10 mouse cellular contexts compared by ENCODE assay signal in the genomic region with DNA sequence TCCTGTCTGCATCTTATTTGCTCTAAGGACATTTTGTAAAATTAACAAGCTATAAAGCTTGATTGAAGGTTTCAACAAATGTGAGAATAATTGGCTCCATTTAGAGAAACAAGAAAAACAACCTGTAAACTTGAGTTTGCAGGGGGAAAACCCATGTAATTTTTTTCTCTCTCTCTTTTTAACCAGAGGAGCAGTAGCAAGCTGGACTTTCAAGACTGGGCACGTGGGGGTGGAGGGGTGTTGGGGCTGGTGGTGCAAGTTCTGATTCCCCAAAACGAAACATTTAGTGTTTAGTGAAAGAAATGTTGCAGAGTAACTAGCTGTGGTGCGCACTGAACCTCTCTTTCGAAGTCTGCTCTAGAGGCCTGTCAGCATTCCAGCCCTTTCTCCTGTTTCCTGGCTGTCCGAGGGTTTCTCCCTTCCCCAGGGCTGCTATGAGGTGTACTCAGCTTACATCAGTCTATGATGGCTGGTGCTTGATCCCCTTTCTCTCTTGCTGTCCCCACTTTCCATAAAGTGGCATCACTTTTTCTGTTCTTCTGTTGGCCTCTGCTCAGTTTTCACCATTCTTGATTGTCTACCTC. TPM values are rescaled to one million over a fixed set of nuclear protein-coding genes. Genes with fewer than 3 reads are reported as not detected.
DNase-seq lines count a peak whose midpoint lies in the region; ATAC-seq and TF ChIP-seq lines count a peak whose summit lies in the region.
"Had no signal": no experiment of that assay in that cellular context is flagged by ENCODE, and none has a peak within 500 bp of the region (broad histone marks: within the 10 kb centered on the region; RNA-seq: fewer than 3 reads in every experiment).

No protein-coding gene starts in this region.

- TF ChIP-seq CTCF in heart, postnatal 0 days (IDR thresholded peaks at IDR 0.05; ENCODE audit: low read depth), result no peak

- H3K4me1 ChIP-seq in liver, embryonic 12.5 days, result peaks cover 34% of the 10 kb centered on the region
- H3K4me1 ChIP-seq in liver, embryonic 11.5 days (replicated peaks; ENCODE audit: control insufficient read depth, insufficient read depth, low read length), result peaks cover 35% of the 10 kb centered on the region
- H3K4me1 ChIP-seq in heart, postnatal 0 days (ENCODE audit: control insufficient read depth, insufficient read depth), result peaks cover 44% of the 10 kb centered on the region
- H3K4me1 ChIP-seq in neural tube, embryonic 15.5 days, result peaks cover 47% of the 10 kb centered on the region

- TF ChIP-seq EP300 in heart, postnatal 0 days (IDR thresholded peaks at IDR 0.05; ENCODE audit: low read depth), result no peak

- no peak overlapping the region for H3K4me3 ChIP-seq in liver, embryonic 12.5 days
- H3K4me3 ChIP-seq in liver, embryonic 11.5 days (ENCODE audit: low read depth, low read length), result no peak overlapping the region
- H3K4me3 ChIP-seq in heart, postnatal 0 days (ENCODE audit: low read depth, low read length), result no peak overlapping the region
- H3K4me3 ChIP-seq in neural tube, embryonic 15.5 days (replicated peaks), result no peak overlapping the region
- H3K4me3 ChIP-seq: left cerebral cortex, adult 2 months had no signal

- peak; percentile 19 for DNase-seq in gastrocnemius, adult 18-20 months (ENCODE audit: low spot score)
- DNase-seq in gastrocnemius, postnatal 25 days, result no peak
- no peak for DNase-seq in liver, embryonic 11.5 days (ENCODE audit: low spot score)
- DNase-seq in heart, postnatal 0 days (ENCODE audit: low spot score), result no peak
- DNase-seq in MN1 (ENCODE audit: low spot score), result no peak
- DNase-seq in embryo, embryonic 9.5 days (ENCODE audit: extremely low spot score), result no peak
- DNase-seq: B cell, adult 2 months had no signal

- H3K36me3 ChIP-seq in liver, embryonic 12.5 days, result no peaks in the 10 kb centered on the region
- no peaks in the 10 kb centered on the region for H3K36me3 ChIP-seq in liver, embryonic 11.5 days (ENCODE audit: control insufficient read depth, insufficient read depth, low read length)
- H3K36me3 ChIP-seq in heart, postnatal 0 days (replicated peaks; ENCODE audit: control insufficient read depth, insufficient read depth, low read length), result no peaks in the 10 kb centered on the region
- H3K36me3 ChIP-seq in neural tube, embryonic 15.5 days, result peaks cover 4% of the 10 kb centered on the region; the same call in 1 of the 2 replicates

- WGBS in liver, embryonic 12.5 days (ENCODE audit: insufficient replicate concordance), result 72% methylated on average over 5 of the region's 5 CpGs
- 74% methylated on average over 5 of the region's 5 CpGs for whole genome bisulfite sequencing in liver, embryonic 11.5 days
- WGBS in heart, postnatal 0 days, result 59% methylated on average over 5 of the region's 5 CpGs
- 75% methylated on average over 5 of the region's 5 CpGs for WGBS in neural tube, embryonic 15.5 days

- ATAC-seq in liver, embryonic 12.5 days, result no peak
- no peak for ATAC-seq in liver, embryonic 11.5 days (replicated peaks; ENCODE audit: low FRiP score)
- ATAC-seq in heart, postnatal 0 days (ENCODE audit: insufficient read depth, low read depth), result no peak
- no peak for ATAC-seq in neural tube, embryonic 15.5 days (ENCODE audit: low FRiP score)

- H3K4me2 ChIP-seq in liver, embryonic 12.5 days, result no peak overlapping the region
- no peak overlapping the region for H3K4me2 ChIP-seq in liver, embryonic 11.5 days
- no peak overlapping the region for H3K4me2 ChIP-seq in heart, postnatal 0 days (ENCODE audit: low read depth, low read length)
- no peak overlapping the region for H3K4me2 ChIP-seq in neural tube, embryonic 15.5 days

- peak overlapping the region; percentile 8; the same call in 1 of the 2 replicates for H3K27ac ChIP-seq in liver, embryonic 12.5 days
- H3K27ac ChIP-seq in liver, embryonic 11.5 days (ENCODE audit: low read depth, low read length), result no peak overlapping the region
- peak overlapping the region; percentile 77 for H3K27ac ChIP-seq in heart, postnatal 0 days (ENCODE audit: low read depth)
- peak overlapping the region; percentile 56; the same call in 1 of the 2 replicates for H3K27ac ChIP-seq in neural tube, embryonic 15.5 days (replicated peaks)
- H3K27ac ChIP-seq: left cerebral cortex, adult 2 months had no signal

- H3K9me3 ChIP-seq in liver, embryonic 12.5 days (replicated peaks), result no peaks in the 10 kb centered on the region
- no peaks in the 10 kb centered on the region for H3K9me3 ChIP-seq in liver, embryonic 11.5 days (ENCODE audit: control insufficient read depth, low read length)
- H3K9me3 ChIP-seq in heart, postnatal 0 days (replicated peaks; ENCODE audit: control insufficient read depth, low read length), result no peaks in the 10 kb centered on the region
- H3K9me3 ChIP-seq in neural tube, embryonic 15.5 days (replicated peaks), result no peaks in the 10 kb centered on the region

- H3K9ac ChIP-seq in liver, embryonic 12.5 days, result no peak overlapping the region
- no peak overlapping the region for H3K9ac ChIP-seq in liver, embryonic 11.5 days (ENCODE audit: low read depth, low read length)
- H3K9ac ChIP-seq in heart, postnatal 0 days (replicated peaks; ENCODE audit: low read depth, low read length), result no peak overlapping the region
- no peak overlapping the region for H3K9ac ChIP-seq in neural tube, embryonic 15.5 days (replicated peaks)

- no peaks in the 10 kb centered on the region for H3K27me3 ChIP-seq in liver, embryonic 12.5 days (replicated peaks)
- no peaks in the 10 kb centered on the region for H3K27me3 ChIP-seq in liver, embryonic 11.5 days (replicated peaks; ENCODE audit: control insufficient read depth, insufficient read depth, low read length)
- H3K27me3 ChIP-seq in heart, postnatal 0 days (ENCODE audit: control insufficient read depth, insufficient read depth, low read length), result no peaks in the 10 kb centered on the region
- H3K27me3 ChIP-seq in neural tube, embryonic 15.5 days (replicated peaks), result no peaks in the 10 kb centered on the region

RNA-seq across cellular contexts. Expression of a gene that starts 34.7 kb away (rescaled TPM):
- total RNA-seq in gastrocnemius, adult 18-20 months (2021), result 1 to 10 TPM; 1.8 to 6.6 TPM
- total RNA-seq in gastrocnemius, postnatal 25 days (2021), result 1 to 10 TPM; 5.7 to 5.9 TPM
- polyA plus RNA-seq in liver, embryonic 12.5 days (2016; fragmentation: Nextera tagmentation; extraction: Ambion mirVana), result 4.6 and 5.8 TPM in 2 replicates
- 2.7 and 3.2 TPM in 2 replicates for polyA plus RNA-seq in liver, embryonic 11.5 days (2014; fragmentation: Nextera tagmentation; extraction: Ambion mirVana)
- 17.8 and 19.5 TPM in 2 replicates for total RNA-seq in heart, postnatal 0 days (2014; rRNA removed; ENCODE audit: low replicate concordance)
- polyA plus RNA-seq in heart, postnatal 0 days (2015; fragmentation: Nextera tagmentation; extraction: Ambion mirVana), result 4.8 and 6.1 TPM in 2 replicates
- polyA plus RNA-seq in neural tube, embryonic 15.5 days (2015; fragmentation: Nextera tagmentation; extraction: Ambion mirVana), result 5.3 and 10.7 TPM in 2 replicates

RNA-seq across cellular contexts. Expression of a gene that starts 44.1 kb away (rescaled TPM):
- 1 to 10 TPM; 2.5 to 2.8 TPM for total RNA-seq in gastrocnemius, adult 18-20 months (2021)
- 1 to 10 TPM; 2.8 to 3.3 TPM for total RNA-seq in gastrocnemius, postnatal 25 days (2021)
- 17.6 and 17.9 TPM in 2 replicates for polyA plus RNA-seq in liver, embryonic 12.5 days (2016; fragmentation: Nextera tagmentation; extraction: Ambion mirVana)
- polyA plus RNA-seq in liver, embryonic 11.5 days (2014; fragmentation: Nextera tagmentation; extraction: Ambion mirVana), result 24.9 and 32.1 TPM in 2 replicates
- total RNA-seq in heart, postnatal 0 days (2014; rRNA removed; ENCODE audit: low replicate concordance), result 8.9 and 35.2 TPM in 2 replicates
- polyA plus RNA-seq in heart, postnatal 0 days (2015; fragmentation: Nextera tagmentation; extraction: Ambion mirVana), result 12.9 and 13.4 TPM in 2 replicates
- polyA plus RNA-seq in neural tube, embryonic 15.5 days (2015; fragmentation: Nextera tagmentation; extraction: Ambion mirVana), result 12.6 and 15.4 TPM in 2 replicates

RNA-seq across cellular contexts. Expression of a gene that starts 56.5 kb away (rescaled TPM):
- total RNA-seq in gastrocnemius, adult 18-20 months (2021), result 1 to 10 TPM; 4.6 to 5.6 TPM
- total RNA-seq in gastrocnemius, postnatal 25 days (2021), result 1 to 10 TPM; 5.6 to 5.8 TPM
- 19.7 and 20.5 TPM in 2 replicates for polyA plus RNA-seq in liver, embryonic 12.5 days (2016; fragmentation: Nextera tagmentation; extraction: Ambion mirVana)
- polyA plus RNA-seq in liver, embryonic 11.5 days (2014; fragmentation: Nextera tagmentation; extraction: Ambion mirVana), result 30.3 and 34.0 TPM in 2 replicates
- total RNA-seq in heart, postnatal 0 days (2014; rRNA removed; ENCODE audit: low replicate concordance), result 34.4 and 72.1 TPM in 2 replicates
- polyA plus RNA-seq in heart, postnatal 0 days (2015; fragmentation: Nextera tagmentation; extraction: Ambion mirVana), result 19.3 and 20.2 TPM in 2 replicates
- 13.8 and 16.2 TPM in 2 replicates for polyA plus RNA-seq in neural tube, embryonic 15.5 days (2015; fragmentation: Nextera tagmentation; extraction: Ambion mirVana)

RNA-seq across cellular contexts. Expression of a gene that starts 59.0 kb away (rescaled TPM):
- total RNA-seq in gastrocnemius, adult 18-20 months (2021), result 1 to 10 TPM in 1 of 2 experiments, under 1 TPM in 1; 0.96 to 1.1 TPM
- 1 to 10 TPM in 1 of 2 experiments, under 1 TPM in 1; 1.00 to 1.7 TPM for total RNA-seq in gastrocnemius, postnatal 25 days (2021)
- polyA plus RNA-seq in liver, embryonic 12.5 days (2016; fragmentation: Nextera tagmentation; extraction: Ambion mirVana), result 1.2 and 1.3 TPM in 2 replicates
- polyA plus RNA-seq in liver, embryonic 11.5 days (2014; fragmentation: Nextera tagmentation; extraction: Ambion mirVana), result 1.7 and 2.9 TPM in 2 replicates
- 6.0 and 19.7 TPM in 2 replicates for total RNA-seq in heart, postnatal 0 days (2014; rRNA removed; ENCODE audit: low replicate concordance)
- 12.2 and 12.8 TPM in 2 replicates for polyA plus RNA-seq in heart, postnatal 0 days (2015; fragmentation: Nextera tagmentation; extraction: Ambion mirVana)
- polyA plus RNA-seq in neural tube, embryonic 15.5 days (2015; fragmentation: Nextera tagmentation; extraction: Ambion mirVana), result 12.6 and 13.7 TPM in 2 replicates
